Mouse (Mus musculus): ENCODE measurements at regions not wholly inside any gene's neighbourhood (a gene's known extent, or its start where the extent isn't known, plus 50 kb on each side); places are given as distances from the start of the nearest gene placed in this dataset.

DNA sequence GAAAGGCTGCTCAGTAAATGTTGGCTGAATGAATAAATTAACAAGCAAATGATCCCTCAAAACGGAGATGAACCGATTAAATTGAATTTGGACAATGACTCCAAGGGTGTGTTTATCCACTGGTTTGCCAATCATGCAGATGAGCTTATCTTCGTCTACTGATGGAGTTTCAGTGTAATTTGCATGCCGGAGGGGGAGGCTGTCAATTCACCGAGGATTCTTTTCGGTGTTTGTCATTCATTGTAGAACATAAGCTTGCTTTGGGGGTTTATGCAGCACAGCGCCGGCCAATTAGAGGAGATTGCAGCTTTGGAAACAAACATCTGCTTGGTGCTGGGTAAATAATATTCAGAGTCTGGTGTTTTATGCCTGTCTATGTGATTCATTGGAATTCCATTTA, 132.7 kb downstream of the Otoa start:
- no peak for DNase-seq (ENCODE audit: low spot score in 2 of 2)

DNA sequence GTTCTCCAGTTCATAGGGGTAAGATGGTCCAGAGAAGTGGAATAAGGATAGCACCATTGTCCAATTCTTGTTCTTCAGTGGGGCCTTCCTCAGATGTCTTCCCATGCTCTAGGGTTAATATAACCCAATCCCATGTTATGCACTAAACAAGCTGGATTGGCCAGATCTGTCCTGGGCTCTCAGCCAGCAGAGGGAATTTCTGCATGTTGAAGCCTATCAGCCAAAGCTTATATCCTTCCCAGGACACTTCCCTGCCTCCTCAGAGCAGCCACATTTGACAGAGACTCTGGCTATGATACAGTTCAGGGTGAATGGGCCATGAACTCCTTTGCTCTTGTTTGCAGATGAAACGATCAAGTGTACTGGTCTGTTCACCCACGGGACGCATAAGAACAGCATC, 133.6 kb downstream of the Otoa start:
- DNase-seq (ENCODE audit: low spot score in 2 of 2) = no peak

DNA sequence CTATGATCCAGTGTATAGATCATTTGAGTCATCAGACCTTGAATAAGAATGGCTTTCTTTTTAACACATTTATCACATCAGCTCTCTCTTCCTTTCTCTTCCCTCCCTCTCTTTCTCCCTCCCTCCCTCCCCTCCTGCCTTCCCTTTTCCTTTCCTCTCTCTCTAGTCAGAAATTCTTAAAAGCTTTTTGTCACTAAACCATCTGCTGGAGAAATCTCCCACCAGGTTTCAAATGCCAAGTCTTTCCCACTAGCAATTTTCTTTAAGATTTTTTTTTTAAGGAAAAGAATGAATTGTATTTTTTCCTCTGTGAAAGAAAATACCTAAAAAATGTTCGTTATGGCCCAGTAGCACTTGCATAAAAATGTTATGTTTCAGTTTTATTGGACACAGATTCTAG, 134.3 kb downstream of the Otoa start:
- no peak for DNase-seq (ENCODE audit: low spot score in 2 of 2)

- no peak for DNase-seq (ENCODE audit: low spot score in 2 of 2)
Measured at GRCm38 (mm10) chr7:121218031-121218430, 136.6 kb downstream of the Otoa start.

DNA sequence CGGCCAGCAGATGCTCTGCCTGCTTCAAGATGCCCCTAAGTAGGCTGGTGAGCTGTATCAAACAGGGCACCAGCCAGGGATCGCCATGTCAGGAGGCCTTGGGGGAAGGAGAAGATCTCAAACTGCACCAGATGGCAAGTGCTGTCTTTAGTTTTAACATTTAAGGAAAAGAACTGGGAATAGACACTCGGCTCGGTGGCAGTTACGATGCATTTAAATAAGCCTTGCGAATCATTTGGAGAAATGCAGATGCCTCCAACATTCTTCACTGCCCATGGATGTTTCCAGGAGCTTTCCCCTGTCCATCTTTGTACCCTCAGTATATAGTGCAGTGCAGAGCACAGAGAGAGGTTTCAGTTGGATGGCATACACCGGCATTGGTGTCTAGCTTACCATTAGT, 139.7 kb downstream of the Otoa start:
- DNase-seq (ENCODE audit: low spot score in 2 of 2) = no peak

- DNase-seq (ENCODE audit: low spot score in 2 of 2) = no peak
Measured at GRCm38 (mm10) chr7:121231881-121232280, 150.4 kb downstream of the Otoa start.

- peak; percentile 67 to 72 for DNase-seq (ENCODE audit: low spot score in 2 of 2)
Measured at GRCm38 (mm10) chr7:121234831-121235230, 153.4 kb downstream of the Otoa start.

DNA sequence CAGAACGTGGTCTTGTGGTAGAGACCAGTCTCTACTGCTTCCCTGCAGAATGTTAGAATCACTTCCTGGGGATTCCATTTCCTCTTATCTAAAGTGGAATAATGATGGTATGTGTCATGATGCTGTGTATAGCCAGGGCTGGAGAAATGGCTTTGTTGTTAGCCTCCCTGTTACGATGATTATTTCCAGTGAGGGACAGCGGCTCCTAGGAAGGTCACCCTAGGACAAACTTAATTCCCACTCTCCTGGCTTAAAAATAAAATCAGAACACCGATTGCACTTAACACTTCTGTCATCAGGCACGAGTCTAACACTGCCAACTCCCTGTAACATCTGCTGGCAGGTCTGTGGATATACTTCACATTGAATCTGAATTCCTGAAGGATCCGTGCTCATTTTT, 151.9 kb upstream of the Hs3st2 start:
- no peak for DNase-seq (ENCODE audit: low spot score in 2 of 2)

GRCm38 (mm10) chr7:121247845-121248244, 143.8 kb upstream of the Hs3st2 start:
- no peak for DNase-seq (ENCODE audit: low spot score in 2 of 2)

DNA sequence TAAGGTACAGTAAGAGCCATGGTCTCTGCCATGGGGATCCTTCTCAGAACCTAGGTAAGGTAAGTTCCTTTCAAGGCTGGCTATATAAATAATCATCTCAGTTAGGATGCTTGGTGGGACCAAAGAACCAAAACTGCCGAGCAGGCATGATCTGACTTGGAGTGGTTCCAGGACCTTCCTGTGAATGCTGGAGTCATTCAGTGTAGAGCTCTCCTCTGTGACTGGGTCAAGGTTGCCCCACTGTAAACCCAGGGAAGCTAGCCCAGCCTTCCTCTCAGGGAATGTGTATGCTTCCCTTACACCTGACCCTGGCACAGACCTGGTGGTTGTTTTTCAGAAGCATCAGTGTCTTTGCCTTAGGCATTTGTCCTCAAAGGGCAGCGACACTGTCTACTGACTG, 134.2 kb upstream of the Hs3st2 start:
- DNase-seq (ENCODE audit: low spot score in 2 of 2) = no peak

DNA sequence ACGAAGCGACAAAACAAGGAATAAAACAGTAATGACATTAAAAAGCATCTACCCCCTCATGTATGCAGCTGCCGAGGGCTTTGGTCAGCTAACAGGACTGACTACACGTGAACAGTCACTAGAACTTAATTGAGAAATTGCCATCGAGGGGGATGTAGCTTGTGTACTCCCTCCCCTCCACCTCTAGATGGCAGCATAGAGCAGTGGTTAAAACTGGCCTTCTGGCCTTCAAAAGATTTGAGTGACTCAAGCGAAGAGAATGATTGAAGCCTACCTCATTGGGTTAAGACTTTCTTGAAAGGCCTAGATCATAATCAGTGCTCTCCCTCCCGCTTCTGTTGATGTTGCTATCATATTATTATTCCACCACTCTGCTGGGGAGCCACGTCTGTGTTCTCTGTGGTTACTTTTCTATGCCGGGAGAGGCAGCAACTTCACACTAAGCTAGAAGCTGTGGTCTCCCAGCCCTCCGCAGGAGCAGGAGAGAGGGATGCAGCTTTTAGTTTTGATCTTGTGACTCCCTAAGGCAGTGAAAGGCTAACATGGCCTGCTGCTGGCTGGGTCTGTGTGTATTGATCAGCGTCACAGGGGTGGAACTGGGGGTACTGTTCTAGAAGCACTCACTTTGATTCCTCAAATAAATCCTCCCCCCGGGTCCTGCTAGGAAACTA, 132.7 kb upstream of the Hs3st2 start:
- peak in 1 of 2 experiments; percentile 51 for DNase-seq (ENCODE audit: low spot score in 2 of 2)

GRCm38 (mm10) chr7:121259497-121260009, 132.1 kb upstream of the Hs3st2 start:
- DNase-seq (ENCODE audit: low spot score in 2 of 2) = no peak

DNA sequence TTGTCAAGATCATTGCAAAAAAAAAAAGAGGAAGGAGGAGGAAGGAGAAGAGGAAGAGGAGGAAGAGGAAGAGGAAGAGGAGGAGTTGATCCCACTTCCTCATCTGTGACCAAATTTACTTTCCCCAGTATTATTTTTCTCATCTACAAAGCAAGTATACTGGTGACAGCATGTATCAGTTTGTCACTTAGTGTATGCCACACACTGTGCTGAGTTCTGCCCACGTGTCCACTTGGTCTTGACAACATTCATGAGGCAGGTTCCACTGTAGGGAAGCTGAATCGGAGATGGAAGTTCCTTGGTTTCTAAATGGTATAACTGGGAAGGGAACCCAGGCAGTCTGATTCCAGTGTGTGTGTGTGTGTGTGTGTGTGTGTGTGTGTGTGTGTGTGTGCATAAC, 122.3 kb upstream of the Hs3st2 start:
- DNase-seq (ENCODE audit: low spot score in 2 of 2) = no peak

- no peak for DNase-seq (ENCODE audit: low spot score in 2 of 2)
Measured at GRCm38 (mm10) chr7:121280597-121280996, 111.1 kb upstream of the Hs3st2 start.

GRCm38 (mm10) chr7:121282154-121282553, 109.5 kb upstream of the Hs3st2 start:
- DNase-seq (ENCODE audit: low spot score in 2 of 2) = peak in 1 of 2 experiments; percentile 34

- DNase-seq (ENCODE audit: low spot score in 2 of 2) = peak; percentile 10 to 26
Measured at GRCm38 (mm10) chr7:121289737-121290136, 101.9 kb upstream of the Hs3st2 start.

DNA sequence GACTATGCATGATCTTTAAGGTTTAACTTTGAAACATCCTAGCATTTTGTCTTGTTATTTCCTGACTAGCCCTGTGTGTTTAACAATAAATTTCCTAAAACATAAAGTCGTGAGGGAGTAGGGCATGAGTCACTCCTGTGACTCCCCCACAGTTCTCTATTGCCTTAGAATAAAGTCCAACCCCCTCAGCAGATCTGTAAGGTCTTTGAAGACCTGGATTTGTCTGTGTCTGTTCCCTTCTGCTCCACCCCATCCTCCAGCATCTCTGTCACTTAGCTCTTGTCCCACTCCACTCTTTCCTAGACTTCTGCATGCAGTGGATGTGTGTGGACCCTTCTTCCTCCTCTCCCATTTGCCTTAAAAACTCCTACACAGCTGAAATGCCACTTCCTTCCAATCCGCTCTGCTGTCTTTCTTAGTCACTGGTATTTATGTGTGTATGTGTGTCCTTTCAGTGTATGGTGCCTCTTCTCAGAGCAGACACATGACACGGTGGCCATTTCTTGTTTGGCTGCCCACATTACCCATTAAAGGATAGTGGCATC, 95.4 kb upstream of the Hs3st2 start:
- DNase-seq (ENCODE audit: low spot score in 2 of 2) = peak; percentile 37 to 51

GRCm38 (mm10) chr7:121312961-121313587, 78.6 kb upstream of the Hs3st2 start:
- no peak for DNase-seq (ENCODE audit: low spot score in 2 of 2)

DNA sequence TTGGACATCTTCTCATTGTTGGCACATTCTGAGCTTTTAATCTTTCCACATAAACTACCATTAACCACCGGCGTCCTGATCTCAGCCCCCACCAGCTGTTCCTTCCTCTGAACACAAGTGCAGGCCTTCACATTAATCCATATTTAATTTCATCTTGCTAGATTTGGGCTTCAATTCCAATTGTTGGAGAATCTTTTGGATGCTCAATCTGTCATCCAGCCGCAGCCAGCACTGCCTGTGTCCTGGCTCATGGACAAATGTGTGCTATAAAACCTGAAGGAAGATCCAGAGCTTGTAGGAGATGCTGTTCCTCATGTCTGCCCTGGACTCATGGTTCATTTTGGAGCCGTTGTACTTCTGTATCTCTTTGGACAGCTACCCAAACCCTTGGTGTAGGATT, 77.1 kb upstream of the Hs3st2 start:
- DNase-seq (ENCODE audit: low spot score in 2 of 2) = no peak

DNA sequence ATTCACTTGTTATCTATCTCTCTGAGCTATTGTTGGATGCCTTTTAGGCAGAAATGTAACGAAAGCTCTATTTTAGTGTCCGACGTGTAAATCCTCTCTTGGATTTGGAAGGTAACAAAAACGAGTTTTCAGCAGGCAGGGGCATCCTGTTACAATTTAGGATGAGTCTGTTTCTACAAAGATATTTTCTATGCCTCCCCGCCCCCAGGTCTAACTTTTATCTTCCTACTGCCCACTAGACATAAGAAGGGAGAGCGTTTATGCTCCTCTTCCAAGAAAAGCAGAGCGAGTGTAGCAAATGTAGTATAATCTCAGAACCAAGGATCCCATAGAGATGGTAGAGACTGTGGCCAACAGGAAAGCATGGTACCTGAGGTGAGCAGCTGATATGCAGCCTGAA, 62.4 kb upstream of the Hs3st2 start:
- DNase-seq (ENCODE audit: low spot score in 2 of 2) = peak; percentile 6 to 17

DNA sequence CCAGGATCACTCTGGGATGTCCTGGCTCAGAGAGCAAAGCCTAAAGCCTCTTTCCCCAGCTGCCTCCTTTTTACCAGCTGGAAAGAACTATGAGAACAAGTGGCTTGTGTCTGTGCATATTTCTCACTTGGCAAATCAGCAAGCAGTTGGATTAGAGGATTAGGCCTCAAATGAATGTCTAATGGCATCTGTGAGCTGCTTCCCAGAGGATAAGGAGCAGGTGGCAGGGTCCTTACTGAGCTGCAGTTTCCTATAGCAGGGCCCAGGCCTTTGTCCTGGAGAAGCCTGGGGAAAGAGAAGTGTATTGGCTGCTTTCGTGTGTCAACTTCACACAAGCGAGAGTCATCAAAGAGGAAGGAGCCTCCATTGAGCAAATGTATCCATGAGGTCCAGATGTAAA, 59.1 kb upstream of the Hs3st2 start:
- DNase-seq (ENCODE audit: low spot score in 2 of 2) = no peak

- DNase-seq (ENCODE audit: low spot score in 2 of 2) = no peak
Measured at GRCm38 (mm10) chr7:121335390-121336109, 56.1 kb upstream of the Hs3st2 start.

GRCm38 (mm10) chr7:121339942-121340341, 51.7 kb upstream of the Hs3st2 start:
- no peak for DNase-seq (ENCODE audit: low spot score in 2 of 2)

Measured in right cerebral cortex, adult 2 months (tissue).